Mouse (Mus musculus) cerebellum, adult (tissue): ENCODE results near the gene Ifi47.

Experiments
- ATAC-seq: cut with Nextera tagmentation; 2 replicates; pipeline ENCODE4 v1.9.2; 2017; ENCODE audit warnings: mild to moderate bottlenecking, moderate library complexity, mixed read lengths; ENCODE audit not compliant: insufficient number of reproducible peaks, low FRiP score, low TSS enrichment

Gene Ifi47

GRCm38 (mm10) chr11:49124169-49124568 lies 47.8 kb downstream of the Ifi47 start:
- no peak for ATAC-seq

- no peak for ATAC-seq
Observed at GRCm38 (mm10) chr11:49141974-49142373, 65.6 kb downstream of the Ifi47 start, which contains the start of gene Olfr1395. Gene Olfr1395, plus strand, starts transcription at chr11:49142274.
